ENCODE assay signal across 8 mouse cellular contexts in genomic region chr5:125389131-125389578, GRCm38 (mm10). TPM values are rescaled to one million over a fixed set of nuclear protein-coding genes. Genes with fewer than 3 reads are reported as not detected.
A peak's percentile ranks its signal among the peaks of the same experiment; 100 is the strongest.
DNase-seq lines count a peak whose midpoint lies in the region; ATAC-seq and TF ChIP-seq lines count a peak whose summit lies in the region.

Gm10382 (plus strand) TSS chr5:125389322.

- under 1% methylated on average over 41 of the region's 41 CpGs for WGBS in forebrain, embryonic 16.5 days
- under 1% methylated on average over 41 of the region's 41 CpGs for WGBS in lung, embryonic 16.5 days

- H3K4me1 ChIP-seq in G1E (ENCODE audit: insufficient read depth, low read depth, low read length) = peaks cover 48% of the 10 kb centered on the region
- peaks cover 42% of the 10 kb centered on the region for H3K4me1 ChIP-seq in forebrain, embryonic 16.5 days (replicated peaks; ENCODE audit: control insufficient read depth, insufficient read depth, low read length)
- peaks cover 39% of the 10 kb centered on the region for H3K4me1 ChIP-seq in lung, embryonic 16.5 days (replicated peaks; ENCODE audit: control insufficient read depth, insufficient read depth, low read length)

- H3K9me3 ChIP-seq in G1E (replicated peaks) = no peaks in the 10 kb centered on the region
- no peaks in the 10 kb centered on the region for H3K9me3 ChIP-seq in forebrain, embryonic 16.5 days (ENCODE audit: control insufficient read depth, low read length)
- no peaks in the 10 kb centered on the region for H3K9me3 ChIP-seq in lung, embryonic 16.5 days (ENCODE audit: control insufficient read depth, low read length)

- DNase-seq in G1E (ENCODE audit: low spot score) = peak; percentile 74
- peak; percentile 85 for DNase-seq in cerebellum, adult 11-12 months
- DNase-seq in heart, postnatal 4 days = peak; percentile 91
- DNase-seq in layer of hippocampus, adult 8-10 months (ENCODE audit: low spot score in 2 of 2) = peak; percentile 71 to 78
- peak; percentile 51 for DNase-seq in ovary, postnatal 10 days (ENCODE audit: low spot score)
- peak; percentile 73 to 76 for DNase-seq in thymus, postnatal 10 days (ENCODE audit: low spot score in 2 of 2)

- H3K4me3 ChIP-seq in G1E (ENCODE audit: low read depth, low read length) = peak within 1 kb of the TSS; percentile 98
- peak within 1 kb of the TSS; percentile 94 for H3K4me3 ChIP-seq in forebrain, embryonic 16.5 days (replicated peaks; ENCODE audit: low read length)
- peak within 1 kb of the TSS; percentile 100 for H3K4me3 ChIP-seq in lung, embryonic 16.5 days (ENCODE audit: low read length)

- ATAC-seq in G1E (ENCODE audit: extremely low read depth, insufficient number of reproducible peaks, low FRiP score, poor library complexity, severe bottlenecking) = peak; percentile 37; the same call in 1 of the 2 replicates
- 0 out of 2 replicates have a peak, but pooled peaks have one; percentile 1 for ATAC-seq in forebrain, embryonic 16.5 days
- peak; percentile 18 for ATAC-seq in lung, embryonic 16.5 days (ENCODE audit: low read depth)

- peak within 1 kb of the TSS; percentile 74 for H3K9ac ChIP-seq in forebrain, embryonic 16.5 days (replicated peaks; ENCODE audit: low read depth, low read length)
- H3K9ac ChIP-seq in lung, embryonic 16.5 days (ENCODE audit: low read length) = peak within 1 kb of the TSS; percentile 100

- H3K4me2 ChIP-seq in forebrain, embryonic 16.5 days (ENCODE audit: low read length) = peak within 1 kb of the TSS; percentile 85
- peak within 1 kb of the TSS; percentile 98 for H3K4me2 ChIP-seq in lung, embryonic 16.5 days (ENCODE audit: low read depth, low read length)

- no peak for TF ChIP-seq CTCF in G1E (IDR thresholded peaks at IDR 0.05; ENCODE audit: low read depth, low read length)

- no peaks in the 10 kb centered on the region for H3K27me3 ChIP-seq in G1E (ENCODE audit: insufficient read depth, low read length)
- H3K27me3 ChIP-seq in forebrain, embryonic 16.5 days (replicated peaks; ENCODE audit: control insufficient read depth, insufficient read depth, low read length) = no peaks in the 10 kb centered on the region
- no peaks in the 10 kb centered on the region for H3K27me3 ChIP-seq in lung, embryonic 16.5 days (ENCODE audit: control insufficient read depth, insufficient read depth, low read depth, low read length)

- peaks cover 32% of the 10 kb centered on the region for H3K36me3 ChIP-seq in G1E (replicated peaks)
- peaks cover 8% of the 10 kb centered on the region; the same call in 1 of the 2 replicates for H3K36me3 ChIP-seq in forebrain, embryonic 16.5 days (ENCODE audit: control insufficient read depth, insufficient read depth)
- H3K36me3 ChIP-seq in lung, embryonic 16.5 days (ENCODE audit: control insufficient read depth, insufficient read depth, low read length) = peaks cover 16% of the 10 kb centered on the region

- peak within 1 kb of the TSS; percentile 94 for H3K27ac ChIP-seq in forebrain, embryonic 16.5 days (ENCODE audit: low read length)
- peak within 1 kb of the TSS; percentile 97 for H3K27ac ChIP-seq in lung, embryonic 16.5 days (ENCODE audit: low read length)

RNA-seq across cellular contexts. Expression of gene Gm10382, which starts in this region (rescaled TPM):
- not detected in 2 replicates for total RNA-seq in G1E (2014; fragmentation: Nextera tagmentation)
- total RNA-seq in G1E (2017) = not detected in 2 replicates
- 0.22 and 0.45 TPM in 2 replicates for polyA plus RNA-seq in G1E (2012)
- polyA plus RNA-seq in forebrain, embryonic 16.5 days (2015; fragmentation: Nextera tagmentation; extraction: Ambion mirVana) = 0.39 and 0.46 TPM in 2 replicates
- under 1 TPM; 0.21 to 0.29 TPM for total RNA-seq in heart, postnatal 4 days (2021)
- total RNA-seq in layer of hippocampus, adult 8-10 months (2022) = under 1 TPM in 2 of 4 experiments, not detected in 2; 0.27 to 0.72 TPM
- 0.29 and 0.36 TPM in 2 replicates for polyA plus RNA-seq in lung, embryonic 16.5 days (2015; fragmentation: Nextera tagmentation; extraction: Ambion mirVana)

Comparison
In these comparisons a context has a peak if more than half of its experiments do, and no peak if none do; other contexts are left out.
1. Peak in every context shown above with its lines: DNase-seq, ATAC-seq, H3K4me3 ChIP-seq and H3K27ac ChIP-seq.
2. Peak in DNase-seq, ATAC-seq and H3K4me3 ChIP-seq in G1E; RNA of the gene not detected or under 1 TPM.
3. Peak in ATAC-seq, H3K4me3 ChIP-seq, H3K27ac ChIP-seq, H3K9ac ChIP-seq and H3K4me2 ChIP-seq in forebrain, embryonic 16.5 days; RNA of the gene not detected or under 1 TPM.
4. Peak in DNase-seq in heart, postnatal 4 days; RNA of the gene not detected or under 1 TPM.
5. Peak in DNase-seq in layer of hippocampus, adult 8-10 months; RNA of the gene not detected or under 1 TPM.
6. Peak in ATAC-seq, H3K4me3 ChIP-seq, H3K27ac ChIP-seq, H3K9ac ChIP-seq and H3K4me2 ChIP-seq in lung, embryonic 16.5 days; RNA of the gene not detected or under 1 TPM.